Comparison of ENCODE assay signal across 1 mouse cellular context in the genomic region with DNA sequence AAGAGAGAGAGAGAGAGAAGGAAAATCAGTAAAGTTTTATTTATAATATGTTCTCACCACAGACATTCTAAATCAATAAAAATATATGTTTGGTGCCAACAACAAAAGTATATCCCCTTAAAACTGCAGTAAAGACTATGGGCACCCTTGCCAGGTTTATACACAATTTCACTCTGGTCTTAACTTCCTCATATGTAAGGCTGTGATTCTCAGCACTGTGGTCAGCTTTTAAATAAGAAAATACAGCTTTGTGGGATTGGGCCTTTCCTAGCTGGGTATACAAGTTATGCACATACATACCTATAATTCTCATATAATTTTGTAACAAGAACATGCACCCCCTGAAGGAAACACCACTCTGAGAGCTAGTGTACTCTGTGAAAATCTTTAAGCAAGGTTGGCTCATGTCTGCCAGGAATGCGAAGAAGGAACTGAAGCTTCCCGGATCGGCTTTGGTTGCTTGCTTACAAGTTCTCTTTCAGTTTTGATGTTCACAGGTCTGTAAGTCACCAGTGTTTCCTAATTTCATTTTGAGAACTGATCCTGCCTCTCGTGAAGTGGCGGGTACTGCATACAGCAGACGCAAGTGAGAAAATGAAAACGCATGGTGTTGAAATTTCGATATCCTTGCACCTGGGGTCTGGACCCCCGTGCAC.
TF ChIP-seq lines count a peak whose summit lies in the region.

No protein-coding gene starts in this region.

TF ChIP-seq in CH12.LX, 34 proteins besides CTCF, POLR2A, EP300 and RAD21 (continued from another document):
- 0 out of 2 replicates have a peak, but pooled peaks have one; percentile 16 for TF ChIP-seq IRF4 (IDR thresholded peaks at IDR 0.05; ENCODE audit: low read depth, low read length)
- TF ChIP-seq NRF1 (IDR thresholded peaks at IDR 0.05; ENCODE audit: low read depth, low read length) = no peak
- no peak for TF ChIP-seq JUND (conservative IDR thresholded peaks at IDR 0.05; ENCODE audit: low read depth, low read length)
- no peak for TF ChIP-seq MAFK (IDR thresholded peaks at IDR 0.05; ENCODE audit: insufficient replicate concordance, low read length)
- 0 out of 2 replicates have a peak, but pooled peaks have one; percentile 26 for TF ChIP-seq RCOR1 (conservative IDR thresholded peaks at IDR 0.05; ENCODE audit: low read depth, low read length)
- TF ChIP-seq UBTF (IDR thresholded peaks at IDR 0.05; ENCODE audit: low read depth, low read length) = no peak
- no peak for TF ChIP-seq ZC3H11A (IDR thresholded peaks at IDR 0.05; ENCODE audit: low read depth, low read length)
- TF ChIP-seq NELFE (IDR thresholded peaks at IDR 0.05; ENCODE audit: low read depth, low read length) = no peak
- peak; percentile 27; the same call in 1 of the 2 replicates for TF ChIP-seq BHLHE40 (IDR thresholded peaks at IDR 0.05; ENCODE audit: low read depth, low read length)
- no peak for TF ChIP-seq USF1 (IDR thresholded peaks at IDR 0.05; ENCODE audit: low read depth, low read length)
- TF ChIP-seq ZNF384 (IDR thresholded peaks at IDR 0.05; ENCODE audit: low read depth, low read length) = no peak
- TF ChIP-seq CHD2 (IDR thresholded peaks at IDR 0.05; ENCODE audit: low read length) = no peak
- TF ChIP-seq MAX (IDR thresholded peaks at IDR 0.05; ENCODE audit: low read length) = peak; percentile 42; the same call in 1 of the 2 replicates
TF ChIP-seq in CH12.LX: peak in this region for 4.
